Mouse (Mus musculus): Measurements from ENCODE around the gene Afmid.
"Not testable (repeated sequence)": the region's sequence is repeated elsewhere in the genome, so short reads cannot be mapped to it uniquely, and the experiment has no call there.

Afmid gene

GRCm38 (mm10) chr11:117825333-117826101, at the start of gene Afmid, which contains the start of gene Tk1:
Gene Afmid (plus strand): TSS chr11:117825924.
Gene Tk1 (minus strand): TSS chr11:117826092.
- peak; percentile 65 to 66 for DNase-seq (ENCODE audit: low spot score in 2 of 2)

- no peak for DNase-seq (ENCODE audit: low spot score in 2 of 2)
These were observed 49.5 kb upstream of the Afmid start for GRCm38 (mm10) chr11:117776085-117776792.

GRCm38 (mm10) chr11:117777111-117777510, 48.6 kb upstream of the Afmid start:
- DNase-seq (ENCODE audit: low spot score in 2 of 2): no peak

GRCm38 (mm10) chr11:117778031-117778430, 47.7 kb upstream of the Afmid start:
- no peak for DNase-seq (ENCODE audit: low spot score in 2 of 2)

- peak; percentile 33 to 47 for DNase-seq (ENCODE audit: low spot score in 2 of 2)
These were observed 46.8 kb upstream of the Afmid start for GRCm38 (mm10) chr11:117778851-117779433.

GRCm38 (mm10) chr11:117779434-117780198, 46.1 kb upstream of the Afmid start:
- DNase-seq (ENCODE audit: low spot score in 2 of 2): peak; percentile 80 to 90

GRCm38 (mm10) chr11:117780199-117780515, 45.6 kb upstream of the Afmid start:
- peak in 1 of 2 experiments; percentile 23 for DNase-seq (ENCODE audit: low spot score in 2 of 2)

GRCm38 (mm10) chr11:117780582-117781111, 45.1 kb upstream of the Afmid start:
- DNase-seq (ENCODE audit: low spot score in 2 of 2): peak; percentile 89 to 93

GRCm38 (mm10) chr11:117781199-117781821, 44.4 kb upstream of the Afmid start:
- DNase-seq (ENCODE audit: low spot score in 2 of 2): peak; percentile 73 to 78

- DNase-seq (ENCODE audit: low spot score in 2 of 2): peak; percentile 64 to 83
These were observed 43.6 kb upstream of the Afmid start, which contains the start of the genes Tmc8 and Tmc6 for GRCm38 (mm10) chr11:117781993-117782704. Gene Tmc8 (plus strand): TSS chr11:117782076. Gene Tmc6 (minus strand): TSS chr11:117782198.

GRCm38 (mm10) chr11:117782705-117783034, 43.1 kb upstream of the Afmid start:
- no peak for DNase-seq (ENCODE audit: low spot score in 2 of 2)

- peak; percentile 47 to 67 for DNase-seq (ENCODE audit: low spot score in 2 of 2)
These were observed 42.6 kb upstream of the Afmid start for GRCm38 (mm10) chr11:117783089-117783488.

GRCm38 (mm10) chr11:117783683-117784309, 41.9 kb upstream of the Afmid start:
- DNase-seq (ENCODE audit: low spot score in 2 of 2): peak in 1 of 2 experiments; percentile 57

- DNase-seq (ENCODE audit: low spot score in 2 of 2): peak in 1 of 2 experiments; percentile 41
These were observed 39.4 kb upstream of the Afmid start for GRCm38 (mm10) chr11:117786294-117786693.

GRCm38 (mm10) chr11:117788481-117788880, 37.2 kb upstream of the Afmid start:
- not testable (repeated sequence) for DNase-seq (ENCODE audit: low spot score in 2 of 2)

- peak; percentile 46 to 58 for DNase-seq (ENCODE audit: low spot score in 2 of 2)
These were observed 35.4 kb upstream of the Afmid start for GRCm38 (mm10) chr11:117790286-117790685.

GRCm38 (mm10) chr11:117790703-117791440, 34.9 kb upstream of the Afmid start:
- no peak for DNase-seq (ENCODE audit: low spot score in 2 of 2)

GRCm38 (mm10) chr11:117791441-117791761, 34.3 kb upstream of the Afmid start:
- DNase-seq (ENCODE audit: low spot score in 2 of 2): no peak

GRCm38 (mm10) chr11:117792281-117792888, 33.3 kb upstream of the Afmid start:
- no peak for DNase-seq (ENCODE audit: low spot score in 2 of 2)
